Mouse (Mus musculus) neural tube, embryonic 15.5 days (tissue): ENCODE measurements around the gene Smpd3. TPM values are rescaled to one million over a fixed set of nuclear protein-coding genes. Genes with fewer than 3 reads are reported as not detected.
"Not testable (repeated sequence)": the region's sequence is repeated elsewhere in the genome, so short reads cannot be mapped to it uniquely, and the experiment has no call there.

ENCODE experiments used
- ATAC-seq: fragments of 200-750 bp; cut with Nextera tagmentation; 2 replicates; pipeline ENCODE4 v1.8.0; 2017; ENCODE audit warnings: mild to moderate bottlenecking, moderate TSS enrichment, moderate library complexity; ENCODE audit not compliant: low FRiP score
- H3K27ac ChIP-seq: fragments of 300-500 bp; sonication (generic); replicated peaks from 2 replicates; pipeline ENCODE4 v1.5.1; 2015; ENCODE audit warnings: mild to moderate bottlenecking, inconsistent platforms
- H3K27me3 ChIP-seq: fragments of 300-500 bp; sonication (generic); replicated peaks from 2 replicates; pipeline ENCODE4 v1.6.1; 2015; ENCODE audit warnings: inconsistent platforms
- H3K36me3 ChIP-seq: fragments of 300-500 bp; sonication (generic); 2 replicates; pipeline ENCODE4 v1.6.1; 2015; ENCODE audit warnings: inconsistent platforms
- H3K4me1 ChIP-seq: fragments of 300-500 bp; sonication (generic); 2 replicates; pipeline ENCODE4 v1.6.1; 2015; ENCODE audit warnings: inconsistent platforms
- H3K4me2 ChIP-seq: fragments of 300-500 bp; sonication (generic); 2 replicates; pipeline ENCODE4 v1.6.1; 2015; ENCODE audit warnings: inconsistent platforms, mild to moderate bottlenecking, moderate library complexity
- H3K4me3 ChIP-seq: fragments of 300-500 bp; sonication (generic); replicated peaks from 2 replicates; pipeline ENCODE4 v1.5.1; 2015; ENCODE audit warnings: mild to moderate bottlenecking, inconsistent platforms
- H3K9ac ChIP-seq: fragments of 300-500 bp; sonication (generic); replicated peaks from 2 replicates; pipeline ENCODE4 v1.6.1; 2015; ENCODE audit warnings: mild to moderate bottlenecking, inconsistent platforms
- H3K9me3 ChIP-seq: fragments of 300-500 bp; sonication (generic); replicated peaks from 2 replicates; pipeline ENCODE4 v1.6.1; 2016; ENCODE audit warnings: inconsistent platforms
- WGBS: fragments of 180-500 bp; shearing (Covaris S2); methylation state at CpG from one replicate; pipeline ENCODE4 v1.1.7; 2015; ENCODE audit warnings: mixed read lengths; 5-methylcytosine and 5-hydroxymethylcytosine counted together
- polyA plus RNA-seq: library from polyadenylated mRNA; unstranded; fragments of >200 nt; fragmentation: Nextera tagmentation; extraction: Ambion mirVana; gene quantifications from 2 replicates; pipeline ENCODE4 v1.2.1, GENCODE M21; 2015

Gene Smpd3
- polyA plus RNA-seq, 1 experiment from 2014 or later: 50.1 TPM

DNA sequence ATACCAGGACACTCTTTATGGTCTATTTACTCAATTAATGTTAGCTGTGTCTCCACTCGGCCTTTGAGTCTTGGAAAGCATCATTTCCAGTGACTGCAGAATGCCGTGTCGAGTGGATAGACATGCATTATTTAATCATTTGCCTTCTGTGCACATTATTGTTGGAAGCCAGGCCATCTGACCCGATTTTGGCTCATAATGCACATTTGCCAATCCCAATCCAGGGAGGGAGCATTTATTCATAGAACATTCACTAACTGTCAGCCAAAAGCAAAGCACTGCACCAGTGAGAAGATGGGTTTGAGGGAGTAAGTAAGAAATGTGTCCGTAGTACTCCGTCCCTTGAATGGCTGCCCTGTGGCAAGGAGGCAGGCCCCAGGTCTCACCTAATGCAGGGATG lies 17.8 kb downstream of the Smpd3 start:
- no peaks in the 10 kb centered on the region for H3K36me3 ChIP-seq
- no peak overlapping the region for H3K4me3 ChIP-seq
- no peak for ATAC-seq
- WGBS: 36% methylated on average over 6 of the region's 6 CpGs
- H3K27me3 ChIP-seq: no peaks in the 10 kb centered on the region
- peaks cover 37% of the 10 kb centered on the region for H3K4me1 ChIP-seq
- H3K4me2 ChIP-seq: no peak overlapping the region
- no peaks in the 10 kb centered on the region for H3K9me3 ChIP-seq
- no peak overlapping the region for H3K9ac ChIP-seq
- H3K27ac ChIP-seq: no peak overlapping the region

DNA sequence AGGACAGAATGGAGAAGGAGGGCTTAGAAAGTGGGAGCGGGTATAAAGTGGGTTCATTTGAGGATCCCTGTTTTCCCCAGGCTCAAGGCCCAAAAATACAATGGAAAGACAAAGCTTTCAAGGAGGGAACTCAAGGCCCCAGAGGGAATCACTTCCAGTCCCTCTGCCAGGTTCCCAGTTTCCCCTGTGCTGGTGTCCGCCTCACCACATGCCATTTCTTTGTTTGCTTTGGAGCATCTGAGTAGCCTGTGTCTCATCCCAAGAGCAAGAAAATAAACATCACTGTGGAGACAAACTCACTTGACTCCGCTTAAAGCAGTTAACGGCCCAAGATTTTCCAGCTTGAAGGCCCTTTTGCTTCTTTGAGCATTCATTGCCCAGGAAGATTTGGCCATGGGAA lies 20.7 kb downstream of the Smpd3 start:
- 69% methylated on average over 4 of the region's 4 CpGs for WGBS
- no peak overlapping the region for H3K4me3 ChIP-seq
- no peak overlapping the region for H3K9ac ChIP-seq
- no peaks in the 10 kb centered on the region for H3K36me3 ChIP-seq
- H3K27me3 ChIP-seq: no peaks in the 10 kb centered on the region
- no peak overlapping the region for H3K4me2 ChIP-seq
- peaks cover 40% of the 10 kb centered on the region for H3K4me1 ChIP-seq
- H3K9me3 ChIP-seq: no peaks in the 10 kb centered on the region
- no peak overlapping the region for H3K27ac ChIP-seq
- no peak for ATAC-seq

DNA sequence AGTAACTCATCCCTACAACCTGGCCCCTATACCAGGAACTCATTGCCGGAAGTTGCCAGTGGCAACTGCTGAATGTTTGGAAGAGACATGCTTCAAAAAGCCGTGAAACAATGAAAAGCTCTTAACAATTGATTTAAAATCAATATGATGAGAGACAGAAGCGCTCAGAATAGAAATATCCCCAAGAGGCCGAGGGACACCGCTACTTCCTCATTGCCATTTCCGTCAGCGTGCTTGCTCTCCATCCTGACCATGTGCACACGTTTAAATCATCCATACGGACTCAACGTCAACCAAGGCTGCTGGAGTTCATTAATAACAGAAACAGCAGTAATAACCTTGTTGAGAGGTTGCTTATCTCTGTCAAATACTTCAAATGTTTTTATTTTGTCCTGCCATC lies 21.3 kb downstream of the Smpd3 start:
- H3K4me2 ChIP-seq: no peak overlapping the region
- H3K9me3 ChIP-seq: no peaks in the 10 kb centered on the region
- no peaks in the 10 kb centered on the region for H3K36me3 ChIP-seq
- no peak overlapping the region for H3K4me3 ChIP-seq
- peaks cover 40% of the 10 kb centered on the region for H3K4me1 ChIP-seq
- H3K9ac ChIP-seq: no peak overlapping the region
- H3K27me3 ChIP-seq: no peaks in the 10 kb centered on the region
- H3K27ac ChIP-seq: no peak overlapping the region
- WGBS: 69% methylated on average over 10 of the region's 10 CpGs
- no peak for ATAC-seq

DNA sequence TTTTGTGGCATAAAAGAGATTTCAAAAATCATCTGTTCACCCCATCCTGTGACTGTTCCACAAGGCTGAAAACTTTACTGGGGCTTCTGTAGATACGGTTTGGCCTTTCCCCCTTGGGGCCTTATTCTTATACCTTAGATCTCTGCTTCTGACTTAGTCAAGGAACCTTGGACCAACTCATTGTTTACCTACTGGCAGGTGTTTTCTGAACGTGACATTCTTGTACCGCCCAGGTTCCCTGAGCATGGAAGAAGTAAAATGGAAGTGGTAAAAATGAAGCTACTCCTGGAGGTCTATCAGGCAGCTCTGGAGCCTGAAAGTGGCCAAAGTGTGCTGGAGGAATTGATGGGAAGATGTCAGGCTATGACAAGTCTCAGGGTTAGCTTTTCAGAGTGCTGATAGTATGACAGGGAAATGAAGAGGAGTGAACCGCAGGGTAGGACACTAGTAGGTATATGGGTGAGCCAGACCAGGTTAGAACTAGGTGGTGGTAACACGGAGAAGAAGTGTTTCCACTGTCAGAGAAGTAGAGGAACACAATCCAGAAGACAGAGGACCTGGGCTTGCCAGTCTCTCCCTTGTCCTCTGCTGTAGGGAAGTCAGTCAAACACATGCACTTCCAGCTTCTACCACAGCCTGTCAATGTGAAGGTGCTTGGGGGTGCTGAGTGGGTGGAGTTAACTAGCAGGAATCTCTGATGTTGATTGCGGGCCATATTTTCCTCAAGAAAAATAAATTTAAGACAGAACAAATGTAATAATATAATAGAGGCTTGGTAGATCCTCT lies 22.2 kb downstream of the Smpd3 start:
- Histone ChIP-seq H3K36me3 (no peaks in the 10 kb centered on the region), H3K4me3 (no peak overlapping the region), H3K4me2 (no peak overlapping the region), H3K27ac (no peak overlapping the region), H3K9me3 (no peaks in the 10 kb centered on the region), H3K27me3 (no peaks in the 10 kb centered on the region), H3K4me1 (peaks cover 34% of the 10 kb centered on the region), H3K9ac (no peak overlapping the region)
- no peak for ATAC-seq
- WGBS: 91% methylated on average over 6 of the region's 6 CpGs

DNA sequence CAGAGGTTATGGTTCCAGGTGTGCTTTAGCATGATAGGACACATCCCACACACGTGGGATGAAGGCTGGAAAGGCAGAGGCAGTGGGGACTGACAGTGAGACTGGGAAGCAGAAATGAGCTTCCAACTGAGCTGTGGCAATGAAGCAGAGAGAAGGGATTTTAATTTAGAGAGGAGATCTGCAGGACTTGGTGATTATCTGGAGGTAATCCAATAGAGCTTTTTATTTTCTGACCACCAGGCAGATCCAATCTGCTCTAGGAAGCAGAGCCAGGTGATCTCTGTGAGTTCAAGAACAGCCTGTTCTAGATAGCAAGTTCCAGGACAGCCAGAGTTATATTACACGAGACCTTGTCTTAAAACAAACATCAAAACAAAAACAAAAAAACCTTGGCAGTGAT lies 24.0 kb downstream of the Smpd3 start:
- no peak for ATAC-seq

DNA sequence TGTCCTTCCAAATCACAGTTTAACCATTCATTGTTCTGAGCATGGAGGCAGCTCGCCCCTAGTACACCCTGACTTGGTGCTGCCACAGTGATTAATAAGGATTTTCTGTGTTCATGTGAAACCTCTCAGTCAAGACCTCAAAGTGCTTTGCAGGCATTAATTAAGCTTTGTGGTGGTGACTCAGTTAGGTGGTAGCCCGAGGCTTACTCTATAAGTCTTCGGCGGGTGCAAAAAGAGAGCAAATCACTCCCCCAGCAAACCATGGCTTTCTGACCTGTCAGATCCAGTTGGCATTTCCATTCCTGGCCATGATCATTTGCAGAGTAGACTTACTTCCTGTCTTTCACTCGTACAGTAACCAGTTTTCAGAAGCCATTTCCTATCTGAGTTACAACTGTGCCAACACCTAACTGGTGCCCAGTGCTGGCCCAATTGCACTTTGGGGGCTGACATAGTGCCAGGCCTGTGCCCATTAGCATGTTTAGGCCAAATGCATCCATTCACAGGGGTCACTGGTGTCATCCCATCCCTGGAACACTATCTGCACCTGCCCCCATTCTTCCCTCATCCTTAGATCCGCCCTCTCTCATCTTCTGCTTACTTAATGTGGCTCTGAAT lies 24.6 kb downstream of the Smpd3 start:
- ATAC-seq: no peak
- H3K36me3 ChIP-seq: no peaks in the 10 kb centered on the region
- H3K4me3 ChIP-seq: no peak overlapping the region
- H3K4me2 ChIP-seq: no peak overlapping the region
- H3K27ac ChIP-seq: no peak overlapping the region
- H3K9ac ChIP-seq: no peak overlapping the region
- H3K4me1 ChIP-seq: peaks cover 17% of the 10 kb centered on the region
- H3K9me3 ChIP-seq: no peaks in the 10 kb centered on the region
- WGBS: 92% methylated on average over 6 of the region's 6 CpGs
- H3K27me3 ChIP-seq: no peaks in the 10 kb centered on the region

More for the DNA sequence above, 24.0 kb downstream of the Smpd3 start:
- no peaks in the 10 kb centered on the region for H3K27me3 ChIP-seq
- WGBS: 63% methylated on average over 2 of the region's 2 CpGs
- no peaks in the 10 kb centered on the region for H3K9me3 ChIP-seq
- no peaks in the 10 kb centered on the region for H3K36me3 ChIP-seq
- H3K4me3 ChIP-seq: no peak overlapping the region
- no peak overlapping the region for H3K27ac ChIP-seq
- H3K9ac ChIP-seq: no peak overlapping the region
- H3K4me2 ChIP-seq: no peak overlapping the region
- H3K4me1 ChIP-seq: peaks cover 21% of the 10 kb centered on the region

- no peak overlapping the region for H3K9ac ChIP-seq
- H3K27me3 ChIP-seq: no peaks in the 10 kb centered on the region
- H3K36me3 ChIP-seq: no peaks in the 10 kb centered on the region
- H3K27ac ChIP-seq: no peak overlapping the region
- peaks cover 9% of the 10 kb centered on the region; the same call in 1 of the 2 replicates for H3K4me1 ChIP-seq
- H3K4me2 ChIP-seq: no peak overlapping the region
- no peaks in the 10 kb centered on the region for H3K9me3 ChIP-seq
- no peak for ATAC-seq
- 93% methylated on average over 1 of the region's 1 CpGs for WGBS
- no peak overlapping the region for H3K4me3 ChIP-seq
Observed at GRCm38 (mm10) chr8:106311967-106312366, 25.8 kb downstream of the Smpd3 start.

- no peak overlapping the region for H3K9ac ChIP-seq
- H3K27ac ChIP-seq: no peak overlapping the region
- peaks cover 7% of the 10 kb centered on the region; the same call in 1 of the 2 replicates for H3K4me1 ChIP-seq
- no peak overlapping the region for H3K4me3 ChIP-seq
- H3K27me3 ChIP-seq: no peaks in the 10 kb centered on the region
- H3K4me2 ChIP-seq: no peak overlapping the region
- 91% methylated on average over 5 of the region's 5 CpGs for WGBS
- no peaks in the 10 kb centered on the region for H3K36me3 ChIP-seq
- H3K9me3 ChIP-seq: no peaks in the 10 kb centered on the region
- ATAC-seq: no peak
Observed at GRCm38 (mm10) chr8:106310026-106310652, 27.6 kb downstream of the Smpd3 start.

DNA sequence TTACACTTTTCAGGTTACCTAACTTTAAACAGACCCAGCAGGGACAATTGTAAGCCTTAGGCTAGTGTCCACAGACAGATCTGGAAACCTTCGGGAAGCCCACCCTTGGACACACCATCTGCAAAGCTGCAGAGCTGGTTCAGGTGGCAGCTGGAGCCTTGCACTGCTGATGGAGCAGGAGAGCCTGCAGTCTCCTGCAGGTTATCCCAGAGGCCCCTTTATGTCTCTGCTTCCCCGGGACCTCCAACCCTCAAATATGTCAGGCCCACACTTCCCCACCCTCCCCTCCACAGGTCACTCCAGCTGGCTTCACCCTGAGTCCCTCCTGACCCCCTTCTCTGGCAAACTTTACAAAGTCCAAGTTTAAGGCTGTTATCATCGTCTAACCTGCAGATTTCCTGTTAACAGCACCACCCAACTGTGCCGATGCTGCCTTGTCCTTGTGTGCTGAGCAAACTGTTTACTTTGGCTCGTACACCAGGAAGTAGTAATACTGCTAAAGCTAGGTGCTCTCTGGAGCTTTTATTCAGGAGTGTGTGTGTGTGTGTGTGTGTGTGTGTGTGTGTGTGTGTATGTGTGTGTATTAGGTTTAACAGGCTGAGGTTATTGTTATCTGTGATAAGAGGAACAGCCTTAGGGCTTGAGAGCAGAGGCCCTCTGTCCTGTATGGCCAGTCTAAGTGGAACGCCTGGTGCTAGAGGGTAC lies 29.6 kb downstream of the Smpd3 start:
- ATAC-seq: not testable (repeated sequence)

GRCm38 (mm10) chr8:106307586-106307985 lies 30.2 kb downstream of the Smpd3 start:
- Histone ChIP-seq H3K4me2 (no peak overlapping the region), H3K27me3 (no peaks in the 10 kb centered on the region), H3K4me1 (peaks cover 4% of the 10 kb centered on the region; the same call in 1 of the 2 replicates), H3K9ac (no peak overlapping the region), H3K27ac (0 out of 2 replicates have a peak overlapping the region, but pooled peaks have one; percentile 11), H3K36me3 (no peaks in the 10 kb centered on the region), H3K4me3 (no peak overlapping the region), H3K9me3 (no peaks in the 10 kb centered on the region)
- 51% methylated on average over 2 of the region's 2 CpGs for WGBS
- no peak for ATAC-seq

More for the DNA sequence above, 29.6 kb downstream of the Smpd3 start:
- not testable (repeated sequence) for H3K4me2 ChIP-seq, H3K27ac ChIP-seq, H3K9me3 ChIP-seq, H3K4me3 ChIP-seq, H3K36me3 ChIP-seq, H3K9ac ChIP-seq, H3K27me3 ChIP-seq, H3K4me1 ChIP-seq
- WGBS: 60% methylated on average over 6 of the region's 6 CpGs

DNA sequence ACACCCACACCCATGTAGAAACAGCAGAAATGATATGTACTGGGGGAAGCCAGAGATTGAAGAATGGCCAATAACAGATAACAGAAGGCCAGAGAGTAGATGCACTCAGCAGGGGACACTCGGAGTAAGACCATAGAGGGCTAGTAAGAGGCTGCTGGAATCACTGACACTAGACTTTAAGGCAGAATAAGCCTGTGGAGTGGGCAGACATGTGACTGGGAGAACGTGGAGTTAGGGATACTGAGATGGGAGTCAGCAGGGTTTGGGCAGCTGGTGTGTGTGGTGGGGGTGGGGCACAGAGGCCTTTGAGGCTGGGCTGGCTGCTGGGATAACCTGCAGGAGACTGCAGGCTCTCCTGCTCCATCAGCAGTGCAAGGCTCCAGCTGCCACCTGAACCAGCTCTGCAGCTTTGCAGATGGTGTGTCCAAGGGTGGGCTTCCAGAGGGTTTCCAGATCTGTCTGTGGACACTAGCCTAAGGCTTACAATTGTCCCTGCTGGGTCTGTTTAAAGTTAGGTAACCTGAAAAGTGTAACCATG lies 31.0 kb downstream of the Smpd3 start:
- H3K9ac ChIP-seq, H3K27me3 ChIP-seq, H3K36me3 ChIP-seq, H3K4me1 ChIP-seq, H3K4me2 ChIP-seq, H3K27ac ChIP-seq, H3K9me3 ChIP-seq, H3K4me3 ChIP-seq, ATAC-seq: not testable (repeated sequence)
- WGBS: 47% methylated on average over 2 of the region's 2 CpGs
